Mouse (Mus musculus) MEL (cell line): ENCODE data around the gene Ubxn7.

Source experiments
- CTCF ChIP-seq, 3 experiments: IDR thresholded peaks in 2 of 3; conservative IDR thresholded peaks in 1 of 3; 2 replicates each; pipeline ENCODE4 v1.5.1; 2011 to 2012; ENCODE audit warnings: low read length in 3 of 3, low read depth in 2 of 3, mild to moderate bottlenecking in 2 of 3, improper control_type of control experiment in 1 of 3, inconsistent platforms in 1 of 3, mixed read lengths in 1 of 3, moderate library complexity in 1 of 3; ENCODE audit not compliant: control insufficient read depth in 1 of 3, insufficient read depth in 1 of 3, poor library complexity in 1 of 3, severe bottlenecking in 1 of 3
- HCFC1 ChIP-seq: IDR thresholded peaks from 2 replicates; pipeline ENCODE4 v1.6.1; 2012; ENCODE audit warnings: low read depth, mild to moderate bottlenecking, inconsistent platforms, low read length, improper control_type of control experiment, moderate library complexity
- MAZ ChIP-seq: IDR thresholded peaks from 2 replicates; pipeline ENCODE4 v1.6.1; 2012; ENCODE audit warnings: low read depth, mild to moderate bottlenecking, inconsistent platforms, low read length, improper control_type of control experiment
- POLR2A ChIP-seq, 2 experiments: IDR thresholded peaks; 2 replicates each; pipeline ENCODE4 v1.6.1; 2011 to 2012; ENCODE audit warnings: low read length in 2 of 2, mild to moderate bottlenecking in 2 of 2, control low read depth in 1 of 2, improper control_type of control experiment in 1 of 2, low read depth in 1 of 2, moderate library complexity in 1 of 2; ENCODE audit not compliant: control insufficient read depth in 1 of 2, insufficient read depth in 1 of 2, poor library complexity in 1 of 2
- TCF12 ChIP-seq: IDR thresholded peaks from 2 replicates; pipeline ENCODE4 v1.6.1; 2014; ENCODE audit warnings: low read depth, mild to moderate bottlenecking, inconsistent platforms, low read length, improper control_type of control experiment, moderate library complexity
- ZNF384 ChIP-seq: IDR thresholded peaks from 2 replicates; pipeline ENCODE4 v1.6.1; 2012; ENCODE audit warnings: low read depth, mild to moderate bottlenecking, inconsistent platforms, low read length, improper control_type of control experiment

DNA sequence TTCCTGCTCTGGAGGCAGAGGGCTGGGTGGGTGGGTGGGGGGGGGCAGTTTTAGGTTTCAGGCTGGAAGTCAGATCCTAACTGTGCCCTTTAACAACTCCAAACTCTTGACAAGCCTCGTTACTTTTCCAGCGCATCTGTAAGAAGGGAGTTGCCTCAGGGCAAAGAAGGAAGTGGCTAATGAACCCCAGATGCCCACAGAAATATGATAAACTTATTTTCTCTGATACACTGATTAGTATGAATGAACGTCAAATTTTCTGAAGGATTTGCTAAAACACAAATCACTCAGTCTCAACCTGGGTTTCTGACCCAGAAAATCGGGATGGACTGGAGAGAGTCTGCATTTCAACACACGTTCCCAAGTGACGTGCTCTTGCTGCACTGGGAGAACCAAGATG is 74.6 kb downstream of the Ubxn7 start:
- TF ChIP-seq HCFC1 (no peak), POLR2A (IDR thresholded peaks at IDR 0.05; ENCODE audit: control insufficient read depth in 1 of 2, insufficient read depth in 1 of 2, low read depth in 1 of 2, low read length in 2 of 2, poor library complexity in 1 of 2) (no peak), TCF12 (no peak), CTCF (IDR thresholded peaks at IDR 0.05 in 2 of 3, conservative IDR thresholded peaks at IDR 0.05 in 1 of 3; ENCODE audit: control insufficient read depth in 1 of 3, insufficient read depth in 1 of 3, low read depth in 2 of 3, low read length in 3 of 3, poor library complexity in 1 of 3, severe bottlenecking in 1 of 3) (no peak), MAZ (no peak), ZNF384 (no peak)
